Comparison of ENCODE assay signal across 8 mouse cellular contexts in the genomic region with DNA sequence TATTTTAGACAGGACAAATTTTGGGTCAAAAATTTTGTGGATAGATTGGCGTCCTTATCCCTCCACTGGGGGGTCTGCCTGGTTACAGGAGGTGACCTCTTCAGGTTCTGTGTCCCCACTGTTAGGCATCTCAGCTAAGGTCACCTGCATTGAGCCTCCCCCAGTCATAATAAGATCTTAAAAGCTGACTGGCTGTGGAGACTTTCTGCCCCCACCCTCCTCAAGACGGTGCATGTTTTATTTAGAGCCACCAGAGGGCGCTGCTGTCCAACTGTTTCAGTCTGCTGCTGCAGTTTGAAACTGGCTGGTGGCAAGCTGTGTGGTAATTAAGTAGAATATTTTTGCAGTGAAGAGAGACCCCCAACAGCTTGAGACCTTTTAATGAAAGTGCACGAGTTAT. TPM values are rescaled to one million over a fixed set of nuclear protein-coding genes. Genes with fewer than 3 reads are reported as not detected.
DNase-seq lines count a peak whose midpoint lies in the region; ATAC-seq and TF ChIP-seq lines count a peak whose summit lies in the region.

No protein-coding gene starts in this region.

- TF ChIP-seq POLR2A in small intestine, adult 2 months (IDR thresholded peaks at IDR 0.05; ENCODE audit: low read depth, low read length) = no peak

- no peak overlapping the region for H3K9ac ChIP-seq in hindbrain, embryonic 16.5 days (ENCODE audit: low read depth, low read length)

- no peaks in the 10 kb centered on the region for H3K36me3 ChIP-seq in hindbrain, embryonic 16.5 days (ENCODE audit: control insufficient read depth, insufficient read depth, low read length)
- H3K36me3 ChIP-seq in small intestine, adult 2 months (ENCODE audit: control insufficient read depth, insufficient read depth, low read length) = no peaks in the 10 kb centered on the region

- no peaks in the 10 kb centered on the region for H3K9me3 ChIP-seq in hindbrain, embryonic 16.5 days (ENCODE audit: control insufficient read depth, low read length)

- H3K27me3 ChIP-seq in hindbrain, embryonic 16.5 days (replicated peaks; ENCODE audit: control insufficient read depth, insufficient read depth, low read length) = no peaks in the 10 kb centered on the region
- no peaks in the 10 kb centered on the region for H3K27me3 ChIP-seq in small intestine, adult 2 months (ENCODE audit: control insufficient read depth, insufficient read depth, low read length)

- 0 out of 2 replicates have a peak, but pooled peaks have one; percentile 53 for ATAC-seq in cerebellum, adult (ENCODE audit: insufficient number of reproducible peaks, low FRiP score, low TSS enrichment)
- ATAC-seq in hindbrain, embryonic 16.5 days = peak; percentile 68

- peak; percentile 79; the same call in 1 of the 2 replicates for TF ChIP-seq CTCF in small intestine, adult 2 months (IDR thresholded peaks at IDR 0.05; ENCODE audit: extremely low read depth, insufficient read length, insufficient replicate concordance, low read depth, low read length)

- no peak overlapping the region for H3K27ac ChIP-seq in hindbrain, embryonic 16.5 days (ENCODE audit: low read depth, low read length)
- no peak overlapping the region for H3K27ac ChIP-seq in small intestine, adult 2 months (ENCODE audit: insufficient read depth, low read depth, low read length)

- H3K4me2 ChIP-seq in hindbrain, embryonic 16.5 days (ENCODE audit: low read length) = no peak overlapping the region

- WGBS in hindbrain, embryonic 16.5 days = 13% methylated on average over 4 of the region's 4 CpGs
- 22% methylated on average over 4 of the region's 4 CpGs for WGBS in small intestine, adult 2 months

- DNase-seq in cerebellum, adult 11-12 months = no peak
- DNase-seq in thymus, postnatal 0 days (ENCODE audit: low spot score) = peak; percentile 51
- no peak for DNase-seq in thymus, adult 18-20 months
- DNase-seq in embryo, embryonic 11 days = peak; percentile 82
- DNase-seq in lung, postnatal 14 days = peak; percentile 37

- H3K4me1 ChIP-seq in hindbrain, embryonic 16.5 days (ENCODE audit: control insufficient read depth, insufficient read depth, low read depth, low read length) = no peaks in the 10 kb centered on the region
- H3K4me1 ChIP-seq in small intestine, adult 2 months (ENCODE audit: control insufficient read depth, insufficient read depth, insufficient read length, low read length) = no peaks in the 10 kb centered on the region

- H3K4me3 ChIP-seq in hindbrain, embryonic 16.5 days (ENCODE audit: low read length) = no peak overlapping the region
- H3K4me3 ChIP-seq in small intestine, adult 2 months (ENCODE audit: low read depth, low read length) = no peak overlapping the region

RNA-seq across cellular contexts. Expression of a gene that starts 51.1 kb away (rescaled TPM):
- not detected in 2 replicates for polyA plus RNA-seq in thymus, postnatal 0 days (2015; fragmentation: Nextera tagmentation; extraction: Ambion mirVana)
- polyA plus RNA-seq in hindbrain, embryonic 16.5 days (2015; fragmentation: Nextera tagmentation; extraction: Ambion mirVana) = 12.3 and 19.5 TPM in 2 replicates
- polyA plus RNA-seq in small intestine, adult 2 months (2012; rRNA removed) = 0.90 and 1.2 TPM in 2 replicates

Comparison
In these comparisons a context has a peak if more than half of its experiments do, and no peak if none do; other contexts are left out.
1. DNase-seq: peak in thymus, postnatal 0 days (single experiment), embryo, embryonic 11 days (single experiment) and lung, postnatal 14 days (single experiment); none in cerebellum, adult 11-12 months (single experiment) and thymus, adult 18-20 months (0 of 2).